Mouse (Mus musculus): Measurements from ENCODE around the gene Apoc1. TPM values are rescaled to one million over a fixed set of nuclear protein-coding genes. Genes with fewer than 3 reads are reported as not detected.

The Apoc1 gene
- polyA plus RNA-seq, 1 experiment: not detected

DNA sequence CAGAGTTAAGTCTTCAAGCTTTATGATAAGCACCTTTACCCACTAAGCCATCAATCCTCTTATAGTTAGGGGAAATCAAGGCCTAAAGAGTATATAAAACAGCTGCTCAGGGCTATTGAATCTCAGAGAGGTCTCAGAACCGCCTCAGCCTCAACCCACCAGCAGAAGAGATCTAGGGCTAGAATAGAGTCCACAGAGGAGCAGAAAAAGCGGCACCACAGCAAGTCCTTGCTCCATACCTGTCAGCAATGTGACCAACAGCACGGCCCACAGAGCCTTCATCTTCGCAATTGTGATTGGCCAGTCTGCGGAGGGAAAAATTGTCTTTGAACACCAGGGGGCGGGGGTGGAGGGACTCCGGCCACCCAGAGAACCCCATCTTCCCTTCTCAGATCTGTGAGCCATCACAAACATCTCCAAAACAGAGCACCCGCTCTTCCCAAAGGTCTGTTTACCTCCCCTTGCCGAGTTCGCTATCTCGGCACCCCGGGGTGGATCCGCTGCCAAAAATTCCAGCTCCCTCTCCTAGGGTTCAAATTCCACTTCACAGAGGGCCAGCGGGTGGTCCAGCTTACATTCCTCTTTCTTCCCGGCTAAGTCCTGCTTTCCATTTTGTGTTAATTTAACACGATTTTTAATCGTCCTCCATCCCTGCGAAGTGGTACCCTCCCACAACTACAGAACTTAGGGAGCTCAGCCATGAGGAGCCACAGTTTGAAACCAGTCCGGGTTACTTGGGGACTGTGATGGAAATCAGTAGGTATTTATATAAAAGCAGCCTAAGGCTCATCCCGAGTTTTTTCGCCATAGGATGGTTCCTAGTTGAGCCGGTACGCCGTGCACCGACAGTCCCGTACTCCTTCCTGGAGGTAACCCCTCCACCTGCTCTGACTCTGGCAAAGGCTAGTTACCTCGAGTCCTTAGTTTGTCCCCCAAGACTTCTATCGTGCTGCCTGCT lies 5.8 kb upstream of the Apoc1 start:
- H3K27ac ChIP-seq (ENCODE audit: insufficient read depth, low read length): no peak overlapping the region
- TF ChIP-seq CTCF (IDR thresholded peaks at IDR 0.05; ENCODE audit: borderline replicate concordance, insufficient read depth, low read length) (no peak), POLR2A (IDR thresholded peaks at IDR 0.05; ENCODE audit: low read depth, low read length) (no peak)
- H3K4me3 ChIP-seq (ENCODE audit: insufficient read depth, low read length): no peak overlapping the region
- 0 out of 2 replicates have a peak, but pooled peaks cover 3% of the 10 kb centered on the region for H3K4me1 ChIP-seq (ENCODE audit: control insufficient read depth, insufficient read depth, low read length)

DNA sequence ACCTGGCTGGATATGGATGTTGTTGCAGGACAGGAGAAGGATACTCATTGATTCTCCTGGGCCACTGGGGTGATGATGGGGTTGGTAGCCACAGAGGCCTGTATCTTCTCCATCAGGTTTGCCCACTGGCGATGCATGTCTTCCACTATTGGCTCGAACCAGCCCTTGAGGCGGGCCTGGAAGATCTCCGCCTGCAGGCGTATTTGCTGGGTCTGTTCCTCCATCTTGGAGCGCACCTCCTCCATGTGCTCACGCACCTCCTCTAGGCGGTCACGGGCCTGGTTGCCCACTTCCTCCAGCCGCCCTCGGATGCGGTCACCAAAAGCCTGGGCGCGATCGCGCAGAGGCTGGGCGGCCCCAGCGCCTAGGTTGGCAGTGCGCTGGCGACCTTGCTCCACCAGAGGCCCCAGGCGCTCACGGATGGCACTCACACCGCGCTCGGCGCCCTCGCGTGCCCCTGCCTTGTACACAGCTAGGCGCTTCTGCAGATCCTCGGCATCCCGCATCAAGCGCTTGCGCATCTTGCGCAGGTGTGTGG lies 3.9 kb upstream of the Apoc1 start:
- Histone ChIP-seq H3K4me3 (ENCODE audit: insufficient read depth, low read length) (no peak overlapping the region), H3K27ac (ENCODE audit: insufficient read depth, low read length) (no peak overlapping the region), H3K4me1 (ENCODE audit: control insufficient read depth, insufficient read depth, low read length) (0 out of 2 replicates have a peak, but pooled peaks cover 3% of the 10 kb centered on the region)
- no peak for TF ChIP-seq POLR2A (IDR thresholded peaks at IDR 0.05; ENCODE audit: low read depth, low read length)
- TF ChIP-seq CTCF (IDR thresholded peaks at IDR 0.05; ENCODE audit: borderline replicate concordance, insufficient read depth, low read length): no peak

DNA sequence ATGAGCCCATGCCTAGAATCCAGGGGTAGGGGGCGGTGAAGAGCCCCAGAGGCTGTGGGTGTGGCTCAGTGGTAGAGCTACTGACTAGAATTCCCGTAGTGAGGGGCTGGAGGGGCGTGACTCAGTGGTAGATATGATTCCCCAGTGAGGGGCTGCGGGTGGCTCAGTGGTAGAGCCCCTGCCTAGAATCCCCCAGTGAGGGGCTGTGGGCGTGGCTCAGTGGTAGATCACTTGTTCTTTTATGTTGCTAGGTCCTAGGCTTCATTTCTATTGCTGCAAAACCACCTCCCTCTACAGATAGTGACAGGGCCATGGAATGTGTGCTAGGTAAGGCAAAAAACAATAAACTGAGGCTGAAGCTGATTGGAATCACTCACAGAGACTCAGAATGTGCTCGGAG lies 3.4 kb upstream of the Apoc1 start:
- Histone ChIP-seq H3K4me3 (ENCODE audit: insufficient read depth, low read length) (no peak overlapping the region), H3K27ac (ENCODE audit: insufficient read depth, low read length) (no peak overlapping the region), H3K4me1 (ENCODE audit: control insufficient read depth, insufficient read depth, low read length) (0 out of 2 replicates have a peak, but pooled peaks cover 3% of the 10 kb centered on the region)
- no peak for TF ChIP-seq CTCF (IDR thresholded peaks at IDR 0.05; ENCODE audit: borderline replicate concordance, insufficient read depth, low read length)
- no peak for TF ChIP-seq POLR2A (IDR thresholded peaks at IDR 0.05; ENCODE audit: low read depth, low read length)

DNA sequence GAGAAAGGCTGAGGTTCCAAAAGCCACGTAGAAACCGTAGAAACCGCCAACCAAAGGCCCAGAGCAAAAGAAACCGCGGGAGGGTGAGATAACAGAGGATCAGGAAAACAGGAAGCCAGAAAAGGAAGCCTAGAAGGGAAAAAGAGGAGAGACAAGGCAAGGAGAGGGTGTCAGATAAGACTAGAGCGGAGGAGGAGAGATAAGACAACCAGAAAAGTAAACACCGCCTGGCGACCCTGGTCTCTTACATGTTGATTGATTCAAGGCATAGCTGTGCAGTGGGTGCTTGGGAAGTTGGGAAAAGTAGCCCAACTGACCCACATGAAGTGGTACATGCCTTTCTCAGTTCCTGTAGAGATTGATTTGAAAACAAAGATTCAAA lies 2.7 kb upstream of the Apoc1 start:
- Histone ChIP-seq H3K27ac (ENCODE audit: insufficient read depth, low read length) (no peak overlapping the region), H3K4me3 (ENCODE audit: insufficient read depth, low read length) (no peak overlapping the region), H3K4me1 (ENCODE audit: control insufficient read depth, insufficient read depth, low read length) (0 out of 2 replicates have a peak, but pooled peaks cover 3% of the 10 kb centered on the region)
- TF ChIP-seq CTCF (IDR thresholded peaks at IDR 0.05; ENCODE audit: borderline replicate concordance, insufficient read depth, low read length): no peak
- TF ChIP-seq POLR2A (IDR thresholded peaks at IDR 0.05; ENCODE audit: low read depth, low read length): no peak

DNA sequence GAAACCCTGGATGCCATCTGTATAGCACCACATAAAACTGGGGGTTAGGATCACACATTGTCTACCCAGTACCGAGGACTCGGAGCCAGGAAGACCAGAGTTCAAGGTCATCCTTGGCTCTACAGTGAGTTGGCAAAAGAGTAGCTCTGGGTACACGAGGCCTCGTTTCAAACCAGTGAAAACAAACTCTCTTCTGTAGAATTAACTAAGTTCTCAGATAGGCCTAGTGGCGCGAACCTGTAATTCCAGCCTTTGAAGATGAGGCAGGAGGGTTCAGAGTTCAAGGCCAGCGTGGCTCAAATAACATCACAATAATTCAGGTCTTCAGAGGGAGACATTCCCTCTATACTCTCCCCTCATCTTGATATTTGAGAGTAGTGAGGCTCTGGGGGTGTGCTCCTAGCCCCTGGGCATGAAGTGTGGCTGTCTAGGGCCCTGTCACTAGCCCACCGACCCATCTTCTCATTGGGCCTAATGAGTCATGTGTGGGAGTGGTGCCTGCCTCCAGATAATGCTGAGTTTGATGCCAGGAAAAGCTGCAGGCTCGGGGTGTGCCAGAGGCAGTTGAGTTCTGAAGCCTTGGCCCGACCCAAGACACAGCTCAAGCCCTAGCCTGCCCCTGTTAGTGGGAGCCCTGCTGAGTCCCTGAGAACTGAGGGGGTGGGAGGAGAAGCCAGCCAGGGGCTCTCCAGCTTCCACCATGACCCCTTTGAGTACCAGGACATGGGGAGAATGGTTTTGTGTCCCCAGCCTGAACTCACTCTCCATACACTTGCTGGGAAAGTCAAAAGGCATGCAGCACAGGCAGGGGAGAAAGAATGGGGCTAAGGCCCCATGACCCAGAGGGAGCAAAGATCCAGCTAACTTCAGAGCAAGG lies 2.1 kb upstream of the Apoc1 start:
- TF ChIP-seq POLR2A (IDR thresholded peaks at IDR 0.05; ENCODE audit: low read depth, low read length): no peak
- TF ChIP-seq CTCF (IDR thresholded peaks at IDR 0.05; ENCODE audit: borderline replicate concordance, insufficient read depth, low read length): no peak
- H3K4me3 ChIP-seq (ENCODE audit: insufficient read depth, low read length): no peak overlapping the region
- H3K4me1 ChIP-seq (ENCODE audit: control insufficient read depth, insufficient read depth, low read length): 0 out of 2 replicates have a peak, but pooled peaks cover 3% of the 10 kb centered on the region
- H3K27ac ChIP-seq (ENCODE audit: insufficient read depth, low read length): no peak overlapping the region

DNA sequence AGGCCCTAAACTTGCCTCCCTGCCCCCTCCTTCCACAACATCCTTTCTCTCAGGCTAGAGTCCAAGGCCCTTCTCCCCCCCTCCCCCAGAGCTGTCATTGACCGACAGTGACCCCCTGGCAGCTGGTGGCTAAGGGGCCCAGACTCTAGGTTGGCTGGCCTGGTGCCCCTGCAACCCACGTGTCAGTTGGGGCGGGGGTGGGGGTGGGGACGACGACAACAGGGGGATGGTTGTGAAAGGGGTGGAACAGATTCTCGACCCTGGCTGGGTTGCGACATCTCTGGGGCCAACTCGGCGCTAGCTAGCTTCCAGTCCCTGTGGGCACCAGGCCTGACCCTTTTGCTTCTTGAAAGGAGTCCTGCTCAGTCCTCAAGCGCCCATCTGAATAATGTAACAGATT lies 961 bp upstream of the Apoc1 start:
- Histone ChIP-seq H3K4me1 (ENCODE audit: control insufficient read depth, insufficient read depth, low read length) (no peaks in the 10 kb centered on the region), H3K27ac (ENCODE audit: insufficient read depth, low read length) (no peak overlapping the region), H3K4me3 (ENCODE audit: insufficient read depth, low read length) (no peak overlapping the region)
- TF ChIP-seq POLR2A (IDR thresholded peaks at IDR 0.05; ENCODE audit: low read depth, low read length): no peak
- no peak for TF ChIP-seq CTCF (IDR thresholded peaks at IDR 0.05; ENCODE audit: borderline replicate concordance, insufficient read depth, low read length)

DNA sequence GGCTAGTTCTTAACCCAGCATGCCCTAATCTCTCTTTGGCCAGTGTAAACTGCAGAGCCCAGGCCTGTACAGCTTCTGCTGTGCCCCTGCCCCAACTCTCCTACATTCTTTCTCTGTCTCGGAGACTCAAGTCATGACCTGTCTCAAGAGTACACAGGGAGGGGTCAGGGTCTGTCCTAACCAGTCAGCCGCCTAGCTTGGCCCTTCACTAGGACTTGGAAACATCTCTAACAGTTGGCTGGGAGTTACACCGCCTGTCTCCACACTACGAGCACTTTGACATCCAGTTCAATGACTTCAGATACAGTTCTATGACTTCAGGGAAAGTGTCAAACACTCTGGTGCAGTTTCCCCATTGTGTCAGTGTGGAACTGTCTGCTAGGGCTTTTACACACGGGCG lies 1.0 kb downstream of the Apoc1 start:
- no peaks in the 10 kb centered on the region for H3K4me1 ChIP-seq (ENCODE audit: control insufficient read depth, insufficient read depth, low read length)
- no peak for TF ChIP-seq CTCF (IDR thresholded peaks at IDR 0.05; ENCODE audit: borderline replicate concordance, insufficient read depth, low read length)
- TF ChIP-seq POLR2A (IDR thresholded peaks at IDR 0.05; ENCODE audit: low read depth, low read length): no peak
- H3K4me3 ChIP-seq (ENCODE audit: insufficient read depth, low read length): no peak overlapping the region
- no peak overlapping the region for H3K27ac ChIP-seq (ENCODE audit: insufficient read depth, low read length)

DNA sequence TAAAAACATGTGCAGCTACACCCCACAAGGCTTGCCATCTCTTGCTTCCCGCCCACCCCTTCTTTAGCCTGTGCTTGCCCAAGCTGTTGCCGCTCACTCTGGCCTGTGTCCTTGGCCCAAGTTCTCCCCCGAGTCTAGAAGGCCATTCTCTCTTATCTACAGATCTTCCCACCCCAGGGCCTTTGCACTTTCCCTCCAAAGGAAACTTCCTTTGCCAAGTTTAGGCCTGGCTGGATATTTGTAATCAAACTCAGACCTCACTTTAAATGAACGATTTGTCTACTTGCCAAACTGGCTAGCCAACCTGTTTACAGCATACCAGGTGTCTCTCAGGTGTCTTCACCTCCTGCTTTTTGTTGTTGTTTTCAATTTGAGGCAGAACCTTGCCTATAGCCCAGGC lies 1.6 kb downstream of the Apoc1 start:
- Histone ChIP-seq H3K4me1 (ENCODE audit: control insufficient read depth, insufficient read depth, low read length) (no peaks in the 10 kb centered on the region), H3K4me3 (ENCODE audit: insufficient read depth, low read length) (no peak overlapping the region), H3K27ac (ENCODE audit: insufficient read depth, low read length) (no peak overlapping the region)
- no peak for TF ChIP-seq POLR2A (IDR thresholded peaks at IDR 0.05; ENCODE audit: low read depth, low read length)
- TF ChIP-seq CTCF (IDR thresholded peaks at IDR 0.05; ENCODE audit: borderline replicate concordance, insufficient read depth, low read length): no peak

DNA sequence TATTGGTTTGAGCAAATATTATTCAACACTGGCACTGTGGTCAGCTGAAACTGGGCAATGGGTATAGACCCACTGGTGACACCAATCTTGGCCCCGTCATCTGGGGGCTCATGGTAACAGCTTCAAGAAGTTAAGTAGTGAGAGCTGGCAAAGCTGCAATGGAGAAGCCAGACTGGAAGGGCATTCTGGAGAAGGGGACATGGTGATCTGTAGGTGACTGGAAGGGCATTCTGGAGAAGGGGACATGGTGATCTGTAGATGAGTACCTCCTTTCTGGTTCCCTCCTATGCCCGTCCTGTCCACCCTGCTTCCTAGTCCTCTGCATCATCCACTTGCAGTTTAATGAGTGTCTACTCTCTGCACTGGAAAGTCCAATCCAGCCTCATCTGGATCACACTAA lies 3.8 kb downstream of the Apoc1 start:
- Histone ChIP-seq H3K4me1 (ENCODE audit: control insufficient read depth, insufficient read depth, low read length) (no peaks in the 10 kb centered on the region), H3K4me3 (ENCODE audit: insufficient read depth, low read length) (no peak overlapping the region), H3K27ac (ENCODE audit: insufficient read depth, low read length) (no peak overlapping the region)
- TF ChIP-seq POLR2A (IDR thresholded peaks at IDR 0.05; ENCODE audit: low read depth, low read length): no peak
- TF ChIP-seq CTCF (IDR thresholded peaks at IDR 0.05; ENCODE audit: borderline replicate concordance, insufficient read depth, low read length): no peak
